Mouse (Mus musculus) cortical plate, adult 2 months (tissue): ENCODE results near the gene Plcb3.

Experiments
- CTCF ChIP-seq: fragments of 200-500 bp; IDR thresholded peaks from 2 replicates; pipeline ENCODE4 v1.5.1; 2011; ENCODE audit warnings: mild to moderate bottlenecking, control low read depth, low read length; ENCODE audit not compliant: insufficient read depth; ENCODE audit errors: extremely low read depth
- POLR2A ChIP-seq: fragments of 200-500 bp; IDR thresholded peaks from 2 replicates; pipeline ENCODE4 v1.6.1; 2011; ENCODE audit warnings: mild to moderate bottlenecking, low read length, control low read depth; ENCODE audit not compliant: insufficient read depth; ENCODE audit errors: extremely low read depth

DNA sequence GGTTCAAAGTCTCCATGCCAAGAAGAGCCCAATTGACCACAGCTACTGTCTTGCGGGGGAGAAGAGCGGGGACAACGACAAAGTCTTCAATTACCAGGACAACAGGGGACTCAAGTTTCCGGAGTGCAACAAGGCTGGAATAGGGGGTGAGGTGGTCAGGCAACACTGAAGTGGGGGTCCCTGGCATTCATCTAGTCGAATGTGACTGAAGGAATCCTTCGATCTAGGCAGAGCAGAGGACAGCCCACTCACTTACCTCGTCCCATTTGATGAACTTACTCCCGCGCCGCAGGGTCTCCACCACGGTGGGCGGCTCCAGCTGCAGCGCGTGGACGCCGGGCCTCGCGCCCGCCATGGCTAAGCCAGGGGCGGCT lies 7.0 kb downstream of the Plcb3 start:
- no peak for TF ChIP-seq CTCF
- no peak for TF ChIP-seq POLR2A
